Mouse (Mus musculus): Measurements from ENCODE around the gene Arl5a. TPM values are rescaled to one million over a fixed set of nuclear protein-coding genes. Genes with fewer than 3 reads are reported as not detected.

The Arl5a gene
- polyA plus RNA-seq, 1 experiment from 2014 or later = 25.8 TPM

- Histone ChIP-seq H3K4me2 (ENCODE audit: low read length) (peak overlapping the region; percentile 70), H3K4me3 (ENCODE audit: low read length) (peak overlapping the region; percentile 98), H3K27ac (ENCODE audit: low read depth, low read length) (peak overlapping the region; percentile 67), H3K4me1 (ENCODE audit: control insufficient read depth, insufficient read depth, low read depth, low read length) (peaks cover 26% of the 10 kb centered on the region), H3K9ac (ENCODE audit: low read depth, low read length) (peak overlapping the region; percentile 93), H3K9me3 (ENCODE audit: control insufficient read depth, low read length) (no peaks in the 10 kb centered on the region), H3K36me3 (ENCODE audit: control insufficient read depth, insufficient read depth, low read length) (no peaks in the 10 kb centered on the region), H3K27me3 (replicated peaks; ENCODE audit: control insufficient read depth, insufficient read depth, low read length) (no peaks in the 10 kb centered on the region)
- ATAC-seq = no peak
- WGBS = 27% methylated on average over 10 of the region's 10 CpGs
Measured at GRCm38 (mm10) chr2:52425523-52425795, 758 bp upstream of the Arl5a start.

DNA sequence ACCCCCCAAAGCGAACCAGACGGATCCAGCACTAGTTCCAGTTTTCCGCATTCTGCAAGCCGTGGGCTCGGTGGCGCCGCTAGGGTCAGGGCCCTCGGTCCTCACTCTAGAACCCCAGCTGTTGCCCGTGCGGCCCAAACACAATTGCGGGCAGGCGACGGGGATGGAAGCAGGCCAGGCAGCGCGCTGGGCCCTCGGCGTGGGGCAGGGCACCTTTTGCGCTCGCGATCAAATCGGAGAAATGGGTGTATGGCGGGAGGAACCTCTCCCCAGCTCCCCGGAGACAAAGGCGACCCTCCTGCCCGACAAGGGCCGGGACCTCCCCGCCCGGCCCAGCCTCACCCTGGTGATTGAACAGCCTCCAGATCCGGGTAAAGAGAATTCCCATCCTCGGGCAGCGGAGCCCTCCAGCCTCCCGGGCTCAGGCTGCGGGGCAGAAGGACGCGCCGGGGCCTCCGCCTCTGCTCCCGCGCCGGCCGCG lies 413 bp downstream of the Arl5a start:
- H3K4me1 ChIP-seq (ENCODE audit: control insufficient read depth, insufficient read depth, low read depth, low read length) = peaks cover 26% of the 10 kb centered on the region
- H3K9ac ChIP-seq (ENCODE audit: low read depth, low read length) = peak overlapping the region; percentile 93
- WGBS = under 1% methylated on average over 42 of the region's 42 CpGs
- H3K4me2 ChIP-seq (ENCODE audit: low read length) = peak overlapping the region; percentile 65
- H3K27me3 ChIP-seq (replicated peaks; ENCODE audit: control insufficient read depth, insufficient read depth, low read length) = no peaks in the 10 kb centered on the region
- no peaks in the 10 kb centered on the region for H3K9me3 ChIP-seq (ENCODE audit: control insufficient read depth, low read length)
- ATAC-seq = peak; percentile 86
- H3K27ac ChIP-seq (ENCODE audit: low read depth, low read length) = peak overlapping the region; percentile 92
- no peaks in the 10 kb centered on the region for H3K36me3 ChIP-seq (ENCODE audit: control insufficient read depth, insufficient read depth, low read length)
- peak overlapping the region; percentile 98 for H3K4me3 ChIP-seq (ENCODE audit: low read length)

- no peaks in the 10 kb centered on the region for H3K36me3 ChIP-seq (ENCODE audit: control insufficient read depth, insufficient read depth, low read length)
- H3K4me1 ChIP-seq (ENCODE audit: control insufficient read depth, insufficient read depth, low read depth, low read length) = peaks cover 26% of the 10 kb centered on the region
- WGBS = under 1% methylated on average over 16 of the region's 16 CpGs
- H3K27me3 ChIP-seq (replicated peaks; ENCODE audit: control insufficient read depth, insufficient read depth, low read length) = no peaks in the 10 kb centered on the region
- H3K27ac ChIP-seq (ENCODE audit: low read depth, low read length) = peak overlapping the region; percentile 92; the same call in 1 of the 2 replicates
- H3K4me2 ChIP-seq (ENCODE audit: low read length) = peak overlapping the region; percentile 65
- peak overlapping the region; percentile 98 for H3K4me3 ChIP-seq (ENCODE audit: low read length)
- no peak for ATAC-seq
- no peaks in the 10 kb centered on the region for H3K9me3 ChIP-seq (ENCODE audit: control insufficient read depth, low read length)
- peak overlapping the region; percentile 93 for H3K9ac ChIP-seq (ENCODE audit: low read depth, low read length)
Measured at GRCm38 (mm10) chr2:52423611-52424247, 972 bp downstream of the Arl5a start.

- H3K4me3 ChIP-seq (ENCODE audit: low read length) = peak overlapping the region; percentile 98
- no peak for ATAC-seq
- H3K9me3 ChIP-seq (ENCODE audit: control insufficient read depth, low read length) = no peaks in the 10 kb centered on the region
- H3K27me3 ChIP-seq (replicated peaks; ENCODE audit: control insufficient read depth, insufficient read depth, low read length) = no peaks in the 10 kb centered on the region
- peak overlapping the region; percentile 65 for H3K4me2 ChIP-seq (ENCODE audit: low read length)
- peaks cover 26% of the 10 kb centered on the region for H3K4me1 ChIP-seq (ENCODE audit: control insufficient read depth, insufficient read depth, low read depth, low read length)
- 49% methylated on average over 8 of the region's 8 CpGs for WGBS
- H3K27ac ChIP-seq (ENCODE audit: low read depth, low read length) = no peak overlapping the region
- no peaks in the 10 kb centered on the region for H3K36me3 ChIP-seq (ENCODE audit: control insufficient read depth, insufficient read depth, low read length)
- no peak overlapping the region; the same call in 1 of the 2 replicates for H3K9ac ChIP-seq (ENCODE audit: low read depth, low read length)
Measured at GRCm38 (mm10) chr2:52422871-52423610, 1.7 kb downstream of the Arl5a start.

DNA sequence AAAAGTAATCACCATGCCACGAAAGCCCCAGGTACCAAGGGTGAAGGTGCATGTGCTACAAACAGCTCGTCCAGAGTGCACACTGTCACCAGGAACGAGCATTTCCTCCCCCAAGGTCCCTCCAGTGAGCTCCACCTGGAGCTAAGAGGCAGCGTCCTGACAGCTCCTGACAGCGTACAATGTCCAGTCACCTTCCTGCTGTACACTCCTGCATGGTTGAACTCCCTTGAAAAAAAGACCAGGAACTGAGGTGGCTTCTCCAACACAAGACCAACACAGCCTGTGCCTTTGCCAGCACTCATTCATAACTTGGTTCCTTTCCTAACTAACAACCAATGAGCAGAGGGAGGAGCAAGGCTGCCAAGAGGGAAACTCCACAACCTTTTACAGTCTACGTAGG lies 3.5 kb downstream of the Arl5a start:
- no peak for ATAC-seq
- H3K27ac ChIP-seq (ENCODE audit: low read depth, low read length) = no peak overlapping the region
- H3K9ac ChIP-seq (ENCODE audit: low read depth, low read length) = no peak overlapping the region
- no peaks in the 10 kb centered on the region for H3K27me3 ChIP-seq (replicated peaks; ENCODE audit: control insufficient read depth, insufficient read depth, low read length)
- H3K36me3 ChIP-seq (ENCODE audit: control insufficient read depth, insufficient read depth, low read length) = no peaks in the 10 kb centered on the region
- H3K9me3 ChIP-seq (ENCODE audit: control insufficient read depth, low read length) = no peaks in the 10 kb centered on the region; the same call in 1 of the 2 replicates
- 69% methylated on average over 6 of the region's 6 CpGs for WGBS
- no peak overlapping the region for H3K4me2 ChIP-seq (ENCODE audit: low read length)
- H3K4me1 ChIP-seq (ENCODE audit: control insufficient read depth, insufficient read depth, low read depth, low read length) = peaks cover 26% of the 10 kb centered on the region
- no peak overlapping the region for H3K4me3 ChIP-seq (ENCODE audit: low read length)

GRCm38 (mm10) chr2:52420001-52420710 lies 4.5 kb downstream of the Arl5a start:
- H3K27ac ChIP-seq (ENCODE audit: low read depth, low read length) = no peak overlapping the region

DNA sequence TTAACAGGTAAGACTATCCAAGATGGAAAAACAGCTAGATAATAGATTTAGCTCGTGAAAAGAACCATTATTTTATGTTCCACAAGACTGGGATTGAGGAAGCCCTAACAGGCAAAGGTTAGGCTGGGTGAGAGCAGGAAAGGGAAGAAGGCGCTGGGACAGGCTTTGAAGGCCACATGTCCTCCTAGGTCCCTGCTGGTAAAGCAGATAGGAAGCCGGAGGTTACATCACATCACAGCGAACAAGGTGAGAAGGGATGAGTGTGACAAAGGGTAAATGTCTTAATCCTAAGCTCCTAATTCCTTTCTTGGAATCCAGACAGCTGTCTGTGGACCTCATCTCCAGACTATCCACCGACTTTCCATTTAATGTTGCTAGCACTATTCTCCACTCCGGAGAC lies 5.4 kb downstream of the Arl5a start:
- Histone ChIP-seq H3K27me3 (replicated peaks; ENCODE audit: control insufficient read depth, insufficient read depth, low read length) (no peaks in the 10 kb centered on the region), H3K4me2 (ENCODE audit: low read length) (no peak overlapping the region), H3K4me3 (ENCODE audit: low read length) (no peak overlapping the region), H3K4me1 (ENCODE audit: control insufficient read depth, insufficient read depth, low read depth, low read length) (peaks cover 24% of the 10 kb centered on the region), H3K9ac (ENCODE audit: low read depth, low read length) (no peak overlapping the region), H3K9me3 (ENCODE audit: control insufficient read depth, low read length) (no peaks in the 10 kb centered on the region; the same call in 1 of the 2 replicates), H3K36me3 (ENCODE audit: control insufficient read depth, insufficient read depth, low read length) (peaks cover 10% of the 10 kb centered on the region), H3K27ac (ENCODE audit: low read depth, low read length) (no peak overlapping the region)
- no peak for ATAC-seq
- WGBS = 87% methylated on average over 6 of the region's 6 CpGs

More at GRCm38 (mm10) chr2:52420001-52420710, 4.5 kb downstream of the Arl5a start:
- H3K9me3 ChIP-seq (ENCODE audit: control insufficient read depth, low read length) = no peaks in the 10 kb centered on the region; the same call in 1 of the 2 replicates
- H3K4me3 ChIP-seq (ENCODE audit: low read length) = no peak overlapping the region
- H3K4me2 ChIP-seq (ENCODE audit: low read length) = no peak overlapping the region
- WGBS = 93% methylated on average over 7 of the region's 7 CpGs
- no peaks in the 10 kb centered on the region for H3K27me3 ChIP-seq (replicated peaks; ENCODE audit: control insufficient read depth, insufficient read depth, low read length)
- H3K36me3 ChIP-seq (ENCODE audit: control insufficient read depth, insufficient read depth, low read length) = peaks cover 9% of the 10 kb centered on the region
- no peak overlapping the region for H3K9ac ChIP-seq (ENCODE audit: low read depth, low read length)
- peaks cover 24% of the 10 kb centered on the region for H3K4me1 ChIP-seq (ENCODE audit: control insufficient read depth, insufficient read depth, low read depth, low read length)
- no peak for ATAC-seq

DNA sequence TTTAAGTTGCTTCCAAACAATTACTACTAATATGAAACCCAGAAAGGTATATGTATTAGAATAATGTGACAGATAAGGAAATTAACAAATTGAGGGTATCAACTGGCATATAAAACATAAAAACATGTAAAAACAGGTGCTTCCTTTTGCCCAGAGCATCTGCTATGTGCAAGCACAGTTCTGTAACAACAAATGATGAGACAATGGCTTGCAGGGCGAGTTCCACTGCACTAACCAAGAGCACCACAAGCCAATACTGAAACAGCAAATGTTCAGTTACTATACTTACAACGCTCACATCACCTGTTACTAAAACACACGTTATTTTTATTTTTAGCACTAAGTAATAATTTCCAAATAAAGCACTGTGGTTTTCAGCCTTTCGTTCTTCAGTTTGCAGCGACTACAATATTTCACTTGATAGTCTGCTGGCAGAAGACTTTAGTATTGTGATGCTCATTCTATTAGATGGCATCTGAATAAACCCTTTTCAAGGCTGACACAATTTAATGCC lies 12.1 kb downstream of the Arl5a start:
- WGBS = 96% methylated on average over 5 of the region's 5 CpGs
- H3K4me3 ChIP-seq (ENCODE audit: low read length) = no peak overlapping the region
- no peak for ATAC-seq
- no peaks in the 10 kb centered on the region for H3K4me1 ChIP-seq (ENCODE audit: control insufficient read depth, insufficient read depth, low read depth, low read length)
- peaks cover 49% of the 10 kb centered on the region for H3K36me3 ChIP-seq (ENCODE audit: control insufficient read depth, insufficient read depth, low read length)
- no peak overlapping the region for H3K4me2 ChIP-seq (ENCODE audit: low read length)
- no peaks in the 10 kb centered on the region for H3K27me3 ChIP-seq (replicated peaks; ENCODE audit: control insufficient read depth, insufficient read depth, low read length)
- no peak overlapping the region for H3K27ac ChIP-seq (ENCODE audit: low read depth, low read length)
- peaks cover 16% of the 10 kb centered on the region for H3K9me3 ChIP-seq (ENCODE audit: control insufficient read depth, low read length)
- H3K9ac ChIP-seq (ENCODE audit: low read depth, low read length) = no peak overlapping the region

DNA sequence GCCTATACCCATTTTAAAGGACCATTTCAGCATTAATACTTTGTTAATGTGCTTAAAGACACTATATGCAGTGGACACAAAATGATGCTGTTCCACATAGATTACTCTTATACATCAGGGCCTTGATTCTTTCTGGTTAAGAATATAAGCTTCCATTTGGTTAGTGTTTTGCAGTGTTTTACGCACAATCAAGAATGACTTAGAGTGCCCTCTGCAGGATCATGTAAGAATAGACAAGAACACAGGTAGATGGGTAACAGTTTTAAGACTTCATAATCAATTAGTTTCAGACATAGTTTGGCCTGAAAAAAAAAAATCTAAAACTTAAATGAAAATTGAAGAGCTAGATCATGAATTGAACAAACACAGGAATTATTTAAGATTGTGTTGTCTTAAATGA lies 18.2 kb downstream of the Arl5a start:
- Histone ChIP-seq H3K9me3 (ENCODE audit: control insufficient read depth, low read length) (peaks cover 16% of the 10 kb centered on the region), H3K36me3 (ENCODE audit: control insufficient read depth, insufficient read depth, low read length) (peaks cover 44% of the 10 kb centered on the region), H3K9ac (ENCODE audit: low read depth, low read length) (no peak overlapping the region), H3K4me1 (ENCODE audit: control insufficient read depth, insufficient read depth, low read depth, low read length) (no peaks in the 10 kb centered on the region), H3K4me2 (ENCODE audit: low read length) (no peak overlapping the region), H3K27me3 (replicated peaks; ENCODE audit: control insufficient read depth, insufficient read depth, low read length) (no peaks in the 10 kb centered on the region), H3K4me3 (ENCODE audit: low read length) (no peak overlapping the region), H3K27ac (ENCODE audit: low read depth, low read length) (no peak overlapping the region)
- WGBS = 93% methylated on average over 1 of the region's 1 CpGs
- no peak for ATAC-seq

Measured in hindbrain, embryonic 16.5 days (tissue).